Mouse (Mus musculus) embryonic facial prominence, embryonic 13.5 days (tissue): Measurements from ENCODE around the gene Fbxo9. TPM values are rescaled to one million over a fixed set of nuclear protein-coding genes. Genes with fewer than 3 reads are reported as not detected.
A peak's percentile ranks its signal among the peaks of the same experiment; 100 is the strongest.
"Not testable (repeated sequence)": the region's sequence is repeated elsewhere in the genome, so short reads cannot be mapped to it uniquely, and the experiment has no call there.

ENCODE experiments used
- ATAC-seq: fragments of 200-750 bp; cut with Nextera tagmentation; 2 replicates; pipeline ENCODE4 v1.8.0; 2017; ENCODE audit warnings: low read depth; ENCODE audit not compliant: insufficient number of reproducible peaks, insufficient read depth, low FRiP score, low TSS enrichment
- H3K27ac ChIP-seq: fragments of 300-500 bp; sonication (generic); 2 replicates; pipeline ENCODE4 v1.5.1; 2015; ENCODE audit warnings: moderate library complexity, mild to moderate bottlenecking, inconsistent platforms
- H3K27me3 ChIP-seq: fragments of 300-500 bp; sonication (generic); 2 replicates; pipeline ENCODE4 v1.6.1; 2015; ENCODE audit warnings: mild to moderate bottlenecking, inconsistent platforms
- H3K36me3 ChIP-seq: fragments of 300-500 bp; sonication (generic); 2 replicates; pipeline ENCODE4 v1.6.1; 2015; ENCODE audit warnings: mild to moderate bottlenecking, inconsistent platforms
- H3K4me1 ChIP-seq: fragments of 300-500 bp; sonication (generic); 2 replicates; pipeline ENCODE4 v1.6.1; 2015; ENCODE audit warnings: inconsistent platforms
- H3K4me2 ChIP-seq: fragments of 300-500 bp; sonication (generic); 2 replicates; pipeline ENCODE4 v1.6.1; 2015; ENCODE audit warnings: moderate library complexity, mild to moderate bottlenecking, inconsistent platforms
- H3K4me3 ChIP-seq: fragments of 300-500 bp; sonication (generic); 2 replicates; pipeline ENCODE4 v1.5.1; 2015; ENCODE audit warnings: mild to moderate bottlenecking, inconsistent platforms
- H3K9ac ChIP-seq: fragments of 300-500 bp; sonication (generic); 2 replicates; pipeline ENCODE4 v1.6.1; 2015; ENCODE audit warnings: mild to moderate bottlenecking, inconsistent platforms
- H3K9me3 ChIP-seq: fragments of 300-500 bp; sonication (generic); 2 replicates; pipeline ENCODE4 v1.6.1; 2016; ENCODE audit warnings: inconsistent platforms
- WGBS: fragments of 180-500 bp; shearing (Covaris S2); methylation state at CpG from one replicate; pipeline ENCODE4 v1.1.7; 2015; ENCODE audit warnings: mixed read lengths; 5-methylcytosine and 5-hydroxymethylcytosine counted together
- polyA plus RNA-seq: library from polyadenylated mRNA; unstranded; fragments of >200 nt; fragmentation: Nextera tagmentation; extraction: Ambion mirVana; gene quantifications from 2 replicates; pipeline ENCODE4 v1.2.1, GENCODE M21; 2015

Fbxo9 gene
- polyA plus RNA-seq, 1 experiment from 2014 or later, result 36.0 TPM

DNA sequence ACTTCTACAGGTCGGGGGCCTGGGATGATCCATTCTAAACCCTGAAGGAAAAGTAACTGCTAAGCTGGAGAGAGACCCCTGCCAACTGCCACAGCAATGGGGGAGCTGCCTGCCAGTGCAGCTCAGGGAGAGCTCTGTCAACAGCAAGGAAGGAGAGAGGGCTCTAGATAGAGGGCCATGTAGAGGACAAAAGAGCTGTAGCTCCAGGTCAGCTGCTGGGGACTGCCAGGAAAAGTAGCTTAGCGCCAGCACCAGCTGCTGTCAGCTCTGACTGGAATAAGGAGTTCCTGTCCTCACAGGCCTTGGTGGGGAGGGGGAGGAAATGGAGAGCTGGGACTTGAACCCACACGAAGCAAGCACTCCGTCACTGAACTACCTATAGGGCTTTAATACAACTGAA is 20.3 kb downstream of the Fbxo9 start:
- Histone ChIP-seq H3K4me2 (no peak overlapping the region), H3K9me3 (no peaks in the 10 kb centered on the region), H3K4me1 (no peaks in the 10 kb centered on the region), H3K4me3 (no peak overlapping the region), H3K36me3 (peaks cover 72% of the 10 kb centered on the region), H3K9ac (no peak overlapping the region), H3K27me3 (no peaks in the 10 kb centered on the region), H3K27ac (no peak overlapping the region)
- no peak for ATAC-seq
- WGBS, result 69% methylated on average over 4 of the region's 4 CpGs

- Histone ChIP-seq H3K27me3 (no peaks in the 10 kb centered on the region), H3K9ac (no peak overlapping the region), H3K4me1 (no peaks in the 10 kb centered on the region), H3K9me3 (no peaks in the 10 kb centered on the region), H3K27ac (no peak overlapping the region), H3K36me3 (peaks cover 70% of the 10 kb centered on the region), H3K4me3 (no peak overlapping the region), H3K4me2 (no peak overlapping the region)
- WGBS, result 92% methylated on average over 9 of the region's 9 CpGs
- no peak for ATAC-seq
Observed at GRCm38 (mm10) chr9:78087751-78088150, 21.1 kb downstream of the Fbxo9 start.

DNA sequence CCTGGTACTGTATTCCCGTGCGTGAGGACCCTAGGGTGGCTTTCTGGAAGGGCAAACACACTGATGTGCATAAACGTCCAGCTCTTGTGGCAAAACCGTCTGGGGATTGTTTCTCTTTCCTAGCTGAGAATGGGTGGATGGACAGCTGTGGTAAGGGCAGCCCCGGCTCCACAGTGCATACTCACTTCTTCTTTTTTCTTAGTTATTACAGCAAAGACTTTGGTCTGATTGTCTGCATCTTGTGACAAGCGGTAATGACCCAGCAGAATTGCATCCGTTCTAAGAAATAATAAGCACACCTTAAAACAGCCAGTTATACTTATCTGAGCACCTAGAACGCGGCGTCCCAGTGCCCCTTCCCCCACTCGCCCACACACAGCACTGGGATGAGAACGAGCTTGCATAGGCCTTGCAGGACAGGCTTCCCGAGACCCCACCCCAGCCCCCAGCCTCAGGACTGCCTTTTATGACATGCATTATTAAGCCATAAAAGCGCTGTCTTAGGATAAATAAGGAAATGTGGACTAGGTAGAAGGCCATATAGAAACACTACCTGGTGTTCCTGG is 23.1 kb downstream of the Fbxo9 start:
- 87% methylated on average over 14 of the region's 14 CpGs for WGBS
- H3K27ac ChIP-seq, result no peak overlapping the region

DNA sequence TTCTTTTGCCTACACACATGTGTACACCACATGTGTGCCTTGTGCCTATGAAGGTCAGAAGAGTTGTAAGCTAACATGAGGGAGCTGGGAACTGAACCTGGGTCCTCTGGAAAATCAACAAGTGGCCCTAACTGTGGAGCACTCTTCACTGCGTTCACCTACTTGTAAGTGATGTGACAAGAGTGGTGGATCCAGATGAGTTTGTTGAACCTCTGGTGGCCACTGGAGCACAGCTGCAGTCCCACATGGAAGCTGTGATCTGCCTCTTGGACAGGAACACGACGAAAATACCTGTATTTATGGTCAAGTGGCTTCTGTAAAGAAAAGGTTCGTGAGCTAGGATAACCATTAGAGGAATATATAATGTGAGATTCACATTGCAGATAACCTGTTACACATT is 24.5 kb downstream of the Fbxo9 start:
- Histone ChIP-seq H3K27me3 (no peaks in the 10 kb centered on the region), H3K27ac (no peak overlapping the region), H3K4me1 (no peaks in the 10 kb centered on the region), H3K9me3 (no peaks in the 10 kb centered on the region), H3K36me3 (peaks cover 70% of the 10 kb centered on the region), H3K4me2 (no peak overlapping the region), H3K4me3 (no peak overlapping the region), H3K9ac (no peak overlapping the region)
- 93% methylated on average over 4 of the region's 4 CpGs for WGBS
- no peak for ATAC-seq

More for the DNA sequence above, 23.1 kb downstream of the Fbxo9 start:
- Histone ChIP-seq H3K27me3 (no peaks in the 10 kb centered on the region), H3K36me3 (peaks cover 73% of the 10 kb centered on the region), H3K4me3 (no peak overlapping the region), H3K9me3 (no peaks in the 10 kb centered on the region), H3K4me2 (no peak overlapping the region), H3K4me1 (no peaks in the 10 kb centered on the region), H3K9ac (no peak overlapping the region)
- ATAC-seq, result no peak

GRCm38 (mm10) chr9:78081835-78082234 is 27.0 kb downstream of the Fbxo9 start:
- no peak overlapping the region for H3K9ac ChIP-seq
- ATAC-seq, result no peak
- H3K27ac ChIP-seq, result no peak overlapping the region
- H3K4me3 ChIP-seq, result no peak overlapping the region
- H3K4me2 ChIP-seq, result no peak overlapping the region
- H3K9me3 ChIP-seq, result no peaks in the 10 kb centered on the region
- WGBS, result 87% methylated on average over 7 of the region's 7 CpGs
- H3K36me3 ChIP-seq, result peaks cover 51% of the 10 kb centered on the region
- no peaks in the 10 kb centered on the region for H3K27me3 ChIP-seq
- H3K4me1 ChIP-seq, result no peaks in the 10 kb centered on the region

GRCm38 (mm10) chr9:78078240-78078639 is 30.6 kb downstream of the Fbxo9 start:
- no peak; the same call in 1 of the 2 replicates for ATAC-seq
- Histone ChIP-seq H3K9me3 (no peaks in the 10 kb centered on the region), H3K9ac (no peak overlapping the region), H3K36me3 (peaks cover 17% of the 10 kb centered on the region), H3K4me3 (no peak overlapping the region), H3K27me3 (no peaks in the 10 kb centered on the region), H3K4me1 (no peaks in the 10 kb centered on the region), H3K4me2 (no peak overlapping the region), H3K27ac (no peak overlapping the region)
- WGBS, result 25% methylated on average over 2 of the region's 2 CpGs

DNA sequence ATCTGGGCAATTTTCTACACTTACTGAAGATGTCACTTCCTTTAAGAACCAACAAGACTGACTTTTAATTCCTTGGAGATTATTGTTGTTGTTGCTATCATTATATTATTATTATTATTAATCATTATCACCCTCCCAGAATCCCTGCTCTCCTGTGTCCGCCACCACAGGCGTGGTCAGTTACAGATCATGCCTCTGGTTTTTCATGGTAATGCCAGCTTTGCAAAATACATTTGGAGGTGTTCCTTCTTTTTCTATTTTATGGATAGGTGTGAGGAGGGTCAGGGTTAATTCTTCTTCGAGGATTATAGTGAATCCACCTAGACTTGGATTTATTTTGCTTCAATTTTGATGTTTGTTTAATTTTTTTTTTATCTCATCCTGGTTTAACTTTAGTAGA is 33.6 kb downstream of the Fbxo9 start:
- no peaks in the 10 kb centered on the region for H3K9me3 ChIP-seq
- H3K27ac ChIP-seq, result no peak overlapping the region
- H3K9ac ChIP-seq, result no peak overlapping the region
- no peak overlapping the region for H3K4me2 ChIP-seq
- H3K36me3 ChIP-seq, result no peaks in the 10 kb centered on the region; the same call in 1 of the 2 replicates
- WGBS, result 89% methylated on average over 3 of the region's 3 CpGs
- no peaks in the 10 kb centered on the region for H3K27me3 ChIP-seq
- ATAC-seq, result no peak
- H3K4me1 ChIP-seq, result no peaks in the 10 kb centered on the region
- no peak overlapping the region for H3K4me3 ChIP-seq

DNA sequence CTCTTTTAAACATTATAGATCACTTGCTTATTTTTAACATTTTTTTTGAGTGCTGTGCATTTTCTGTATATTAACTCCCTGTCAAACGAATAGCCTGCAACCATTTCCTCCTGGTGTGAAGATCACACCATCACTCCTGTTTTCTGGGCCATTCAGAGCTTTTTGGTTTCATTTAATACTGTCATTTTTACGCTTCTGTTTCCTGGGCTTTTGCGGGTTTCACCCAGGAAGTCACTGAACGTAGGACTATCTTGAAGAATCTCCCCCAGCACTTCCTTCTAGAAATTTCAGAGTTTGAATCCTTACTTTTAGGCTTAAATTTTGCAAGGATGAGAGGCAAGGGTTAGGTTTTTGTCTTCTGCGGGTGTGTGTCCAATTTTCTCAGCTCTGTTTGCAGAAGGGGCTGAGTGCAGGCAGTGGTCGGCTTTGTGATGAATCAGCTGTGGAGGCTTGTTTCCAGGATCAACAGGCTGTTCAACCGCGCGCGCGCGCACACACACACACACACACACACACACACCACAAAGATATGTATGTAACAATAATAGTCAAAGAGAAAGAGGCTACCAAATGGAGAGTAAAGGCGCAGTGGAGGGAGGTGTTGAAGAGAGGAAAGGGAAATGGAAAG is 35.0 kb downstream of the Fbxo9 start:
- Histone ChIP-seq H3K9ac (no peak overlapping the region), H3K4me1 (no peaks in the 10 kb centered on the region), H3K9me3 (no peaks in the 10 kb centered on the region), H3K27me3 (no peaks in the 10 kb centered on the region), H3K36me3 (no peaks in the 10 kb centered on the region), H3K4me3 (no peak overlapping the region), H3K27ac (no peak overlapping the region), H3K4me2 (no peak overlapping the region)
- WGBS, result 89% methylated on average over 13 of the region's 13 CpGs
- no peak for ATAC-seq

DNA sequence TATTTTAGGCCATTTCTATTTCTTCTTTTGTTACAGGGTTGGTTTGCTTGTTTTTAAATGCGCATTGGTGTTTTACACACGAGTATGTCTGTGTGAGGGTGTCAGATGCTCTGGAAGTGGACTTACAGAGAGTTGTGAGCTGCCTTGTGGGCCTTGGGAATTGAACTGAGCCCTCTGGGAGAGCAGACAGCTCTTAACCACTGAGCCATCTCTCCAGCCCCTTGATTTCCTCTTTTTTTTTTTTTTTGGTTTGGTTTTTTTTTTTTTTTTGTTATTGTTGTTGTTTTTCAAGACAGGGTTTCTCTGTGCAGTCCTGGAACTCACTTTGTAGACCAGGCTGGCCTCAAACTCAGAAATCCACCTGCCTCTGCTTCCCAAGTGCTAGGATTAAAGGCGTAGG is 35.6 kb downstream of the Fbxo9 start:
- not testable (repeated sequence) for H3K4me1 ChIP-seq, H3K4me3 ChIP-seq, H3K9me3 ChIP-seq, H3K36me3 ChIP-seq, H3K9ac ChIP-seq, H3K27me3 ChIP-seq, H3K4me2 ChIP-seq, ATAC-seq, H3K27ac ChIP-seq
- 88% methylated on average over 3 of the region's 3 CpGs for WGBS

DNA sequence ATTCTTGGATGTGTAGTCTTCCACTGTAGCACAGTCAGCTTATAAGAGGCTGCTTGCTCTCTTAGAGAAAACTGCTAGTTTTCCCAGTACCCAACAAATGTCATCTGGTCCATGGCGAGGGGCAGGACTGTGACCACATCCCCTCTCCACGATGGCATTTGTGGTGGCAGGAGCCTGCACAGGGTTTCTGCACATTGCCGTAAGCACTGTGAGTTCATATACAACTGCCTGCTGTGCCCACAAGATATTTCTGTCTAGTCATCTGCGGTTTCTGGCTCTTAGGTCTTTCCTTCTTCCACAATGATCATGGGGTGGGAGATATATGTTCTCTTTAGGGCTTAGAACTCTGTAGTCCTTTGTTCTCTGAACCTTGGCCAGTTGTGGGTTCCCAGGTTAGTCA is 37.2 kb downstream of the Fbxo9 start:
- Histone ChIP-seq H3K4me2 (no peak overlapping the region), H3K36me3 (no peaks in the 10 kb centered on the region), H3K27ac (no peak overlapping the region), H3K9me3 (no peaks in the 10 kb centered on the region), H3K4me1 (no peaks in the 10 kb centered on the region), H3K9ac (no peak overlapping the region), H3K4me3 (no peak overlapping the region), H3K27me3 (no peaks in the 10 kb centered on the region)
- WGBS, result 92% methylated on average over 4 of the region's 4 CpGs
- no peak for ATAC-seq

DNA sequence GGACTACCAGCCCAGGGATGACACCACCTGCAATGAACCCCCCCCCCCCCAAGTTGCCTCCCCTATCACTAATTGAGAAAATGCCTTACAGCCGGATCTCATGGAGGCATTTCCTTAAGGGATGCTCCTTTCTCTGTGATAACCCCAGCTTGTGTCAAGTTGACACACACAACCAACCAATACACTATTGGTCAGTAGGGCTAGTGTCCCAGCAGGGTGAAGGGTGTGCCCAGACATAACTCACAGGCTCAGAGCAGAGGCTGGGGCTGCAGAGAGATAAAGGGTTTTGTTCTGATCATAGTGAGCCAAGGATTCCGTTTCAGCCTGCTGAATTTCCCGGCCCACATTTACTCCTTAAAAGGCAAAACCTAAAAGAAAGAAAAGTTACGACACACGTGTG is 38.4 kb downstream of the Fbxo9 start:
- Histone ChIP-seq H3K27ac (no peak overlapping the region), H3K9me3 (no peaks in the 10 kb centered on the region), H3K9ac (no peak overlapping the region), H3K36me3 (no peaks in the 10 kb centered on the region), H3K4me3 (no peak overlapping the region), H3K4me2 (no peak overlapping the region), H3K4me1 (no peaks in the 10 kb centered on the region), H3K27me3 (no peaks in the 10 kb centered on the region)
- 68% methylated on average over 5 of the region's 5 CpGs for WGBS
- no peak for ATAC-seq

- ATAC-seq, result no peak
- no peaks in the 10 kb centered on the region for H3K36me3 ChIP-seq
- peak overlapping the region; percentile 26 for H3K4me2 ChIP-seq
- no peak overlapping the region for H3K4me3 ChIP-seq
- no peaks in the 10 kb centered on the region for H3K27me3 ChIP-seq
- no peaks in the 10 kb centered on the region for H3K9me3 ChIP-seq
- H3K9ac ChIP-seq, result no peak overlapping the region
- H3K27ac ChIP-seq, result no peak overlapping the region
- peaks cover 14% of the 10 kb centered on the region for H3K4me1 ChIP-seq
- WGBS, result 37% methylated on average over 10 of the region's 10 CpGs
Observed at GRCm38 (mm10) chr9:78064121-78064520, 44.7 kb downstream of the Fbxo9 start.
